Mouse (Mus musculus) spleen, adult 2 months (tissue): ENCODE data around the gene Ngp.

Experiments used
- CTCF ChIP-seq: fragments of 200-500 bp; IDR thresholded peaks from 2 replicates; pipeline ENCODE4 v1.5.1; 2011; ENCODE audit warnings: mild to moderate bottlenecking, inconsistent platforms; ENCODE audit not compliant: insufficient read depth, insufficient read length, insufficient replicate concordance; ENCODE audit errors: extremely low read depth
- POLR2A ChIP-seq: fragments of 200-500 bp; IDR thresholded peaks from 2 replicates; pipeline ENCODE4 v1.6.1; 2011; ENCODE audit warnings: low read depth, low read length, inconsistent platforms

GRCm38 (mm10) chr9:110448356-110448755 lies 28.8 kb downstream of the Ngp start:
- TF ChIP-seq POLR2A (no peak), CTCF (no peak)
